Mouse (Mus musculus) cortical plate, adult 2 months (tissue): Measurements from ENCODE around the gene Ank3.

Experiments
- CTCF ChIP-seq: fragments of 200-500 bp; IDR thresholded peaks from 2 replicates; pipeline ENCODE4 v1.5.1; 2011; ENCODE audit warnings: mild to moderate bottlenecking, control low read depth, low read length; ENCODE audit not compliant: insufficient read depth; ENCODE audit errors: extremely low read depth
- POLR2A ChIP-seq: fragments of 200-500 bp; IDR thresholded peaks from 2 replicates; pipeline ENCODE4 v1.6.1; 2011; ENCODE audit warnings: mild to moderate bottlenecking, low read length, control low read depth; ENCODE audit not compliant: insufficient read depth; ENCODE audit errors: extremely low read depth

GRCm38 (mm10) chr10:69793079-69793478 lies 394.5 kb downstream of the Ank3 start:
- peak; percentile 53 for TF ChIP-seq CTCF
- no peak for TF ChIP-seq POLR2A
